Mouse (Mus musculus) bone marrow macrophage, adult 2 months (primary cell): ENCODE measurements around the gene Acvr1.

Experiments used
- CTCF ChIP-seq: IDR thresholded peaks from 2 replicates; pipeline ENCODE4 v1.5.1; 2012; ENCODE audit warnings: low read depth, mild to moderate bottlenecking, low read length, moderate library complexity
- POLR2A ChIP-seq: IDR thresholded peaks from 2 replicates; pipeline ENCODE4 v1.6.1; 2012; ENCODE audit warnings: mild to moderate bottlenecking, low read depth, low read length, borderline replicate concordance

DNA sequence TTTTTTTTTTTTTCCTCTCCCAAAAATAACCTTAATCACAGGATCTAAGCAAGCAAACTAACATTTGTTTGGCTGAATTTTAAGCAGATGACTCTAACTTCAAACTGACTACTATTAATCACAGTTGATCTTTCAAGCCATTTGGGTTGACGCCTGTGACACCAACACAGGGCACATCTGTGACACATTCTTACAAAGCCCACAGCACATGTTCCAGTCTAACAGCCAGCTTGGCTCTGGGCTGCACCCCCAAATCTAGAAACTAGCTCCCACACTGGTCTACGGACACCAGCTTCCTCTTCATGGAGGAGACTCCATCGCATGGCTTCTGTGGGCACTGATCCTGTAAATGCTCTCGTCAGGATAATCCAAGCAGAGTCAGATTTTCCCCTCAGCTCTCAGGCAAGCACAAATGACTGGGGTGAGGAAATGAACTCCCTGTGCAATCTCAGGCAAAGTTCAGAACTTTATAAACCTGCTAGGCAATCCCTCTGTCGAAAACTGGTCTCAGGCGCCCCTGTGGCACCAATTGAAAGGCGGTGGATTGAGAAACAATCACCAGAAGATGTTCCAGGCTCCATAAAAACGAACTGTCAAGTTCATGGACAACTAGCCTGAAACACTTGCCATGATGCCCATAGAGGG, 110.0 kb downstream of the Acvr1 start:
- TF ChIP-seq CTCF (no peak), POLR2A (no peak)
